Mouse (Mus musculus) spleen, postnatal 36 days (tissue): ENCODE results near the gene Xylt2.

ENCODE experiments used
- DNase-seq, 2 experiments: peaks; one replicate each; pipeline ENCODE4 v3.0.0; 2022; ENCODE audit warnings: low spot score in 2 of 2, mixed read lengths in 1 of 2

Xylt2 gene

GRCm38 (mm10) chr11:94614603-94615002 is 62.7 kb downstream of the Xylt2 start:
- no peak for DNase-seq
